Mouse (Mus musculus) stomach, postnatal 0 days (tissue): Measurements from ENCODE around the gene Chga. TPM values are rescaled to one million over a fixed set of nuclear protein-coding genes. Genes with fewer than 3 reads are reported as not detected.
A peak's percentile ranks its signal among the peaks of the same experiment; 100 is the strongest.

Source experiments
- ATAC-seq: fragments of 200-750 bp; cut with Nextera tagmentation; 2 replicates; pipeline ENCODE4 v1.8.0; 2017; ENCODE audit not compliant: low FRiP score, low TSS enrichment
- DNase-seq: peaks from one replicate; pipeline ENCODE4 v3.0.0-alpha.2; 2016; ENCODE audit warnings: low spot score
- H3K27ac ChIP-seq: fragments of 300-500 bp; sonication (generic); replicated peaks from 2 replicates; pipeline ENCODE4 v1.5.1; 2014; ENCODE audit warnings: mild to moderate bottlenecking, control low read depth
- H3K27me3 ChIP-seq: fragments of 300-500 bp; sonication (generic); 2 replicates; pipeline ENCODE4 v1.6.1; 2014; ENCODE audit warnings: low read length; ENCODE audit not compliant: control insufficient read depth, insufficient read depth
- H3K36me3 ChIP-seq: fragments of 300-500 bp; sonication (generic); 2 replicates; pipeline ENCODE4 v1.6.1; 2014; ENCODE audit warnings: low read length, mixed read lengths; ENCODE audit not compliant: control insufficient read depth, insufficient read depth
- H3K4me1 ChIP-seq: fragments of 300-500 bp; sonication (generic); replicated peaks from 2 replicates; pipeline ENCODE4 v1.6.1; 2014; ENCODE audit warnings: antibody characterized with exemption; ENCODE audit not compliant: control insufficient read depth, insufficient read depth
- H3K4me2 ChIP-seq: fragments of 300-500 bp; sonication (generic); replicated peaks from 2 replicates; pipeline ENCODE4 v1.6.1; 2014; ENCODE audit warnings: low read depth, mild to moderate bottlenecking, control low read depth, moderate library complexity
- H3K4me3 ChIP-seq: fragments of 300-500 bp; sonication (generic); 2 replicates; pipeline ENCODE4 v1.5.1; 2014; ENCODE audit warnings: low read depth, low read length, control low read depth
- H3K9ac ChIP-seq: fragments of 300-500 bp; sonication (generic); 2 replicates; pipeline ENCODE4 v1.6.1; 2014; ENCODE audit warnings: mild to moderate bottlenecking, low read length, control low read depth, mixed read lengths
- H3K9me3 ChIP-seq: fragments of 300-500 bp; sonication (generic); 2 replicates; pipeline ENCODE4 v1.6.1; 2016; ENCODE audit warnings: low read length; ENCODE audit not compliant: control insufficient read depth
- CTCF ChIP-seq: IDR thresholded peaks from 2 replicates; pipeline ENCODE4 v1.5.1; 2016; ENCODE audit warnings: antibody characterized with exemption, low read depth, mild to moderate bottlenecking, moderate library complexity
- EP300 ChIP-seq: optimal IDR thresholded peaks from 2 replicates; pipeline ENCODE3; 2016; ENCODE audit warnings: antibody characterized with exemption
- WGBS: fragments of 180-500 bp; shearing (Covaris S2); extraction: QIAGEN DNeasy Blood & Tissue Kit; methylation state at CpG from one replicate; pipeline ENCODE4 v1.1.7; 2014; 5-methylcytosine and 5-hydroxymethylcytosine counted together
- polyA plus RNA-seq: library from polyadenylated mRNA; unstranded; fragments of >200 nt; fragmentation: Nextera tagmentation; extraction: Ambion mirVana; gene quantifications from 2 replicates; pipeline ENCODE4 v1.2.1, GENCODE M21; 2015

The Chga gene
- polyA plus RNA-seq, 1 experiment from 2014 or later, result 28.9 TPM

DNA sequence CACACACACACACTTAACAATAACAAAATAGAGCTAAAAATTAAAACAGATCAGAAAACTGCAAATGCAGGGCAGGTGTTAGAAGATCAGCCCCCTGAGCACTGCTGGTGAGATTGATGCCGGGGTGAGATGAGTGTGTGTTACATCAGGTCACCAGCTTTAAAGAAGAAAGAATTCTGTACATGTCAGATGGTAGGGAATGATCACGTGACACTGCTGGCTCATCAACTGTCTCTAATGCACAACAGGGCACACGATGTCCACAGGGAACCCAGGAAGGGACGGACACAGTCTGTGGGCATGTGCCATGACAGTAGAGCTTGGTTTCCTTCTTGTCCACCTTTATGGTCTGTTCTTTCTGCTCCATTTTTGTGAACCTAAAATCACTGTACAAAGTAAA is 38.6 kb upstream of the Chga start:
- Histone ChIP-seq H3K4me2 (no peak overlapping the region), H3K4me1 (no peaks in the 10 kb centered on the region), H3K27me3 (no peaks in the 10 kb centered on the region), H3K9me3 (no peaks in the 10 kb centered on the region), H3K36me3 (no peaks in the 10 kb centered on the region), H3K27ac (no peak overlapping the region), H3K9ac (no peak overlapping the region), H3K4me3 (no peak overlapping the region)
- 77% methylated on average over 4 of the region's 4 CpGs for WGBS
- ATAC-seq (no peak), DNase-seq (no peak)
- TF ChIP-seq CTCF (no peak), EP300 (no peak)

DNA sequence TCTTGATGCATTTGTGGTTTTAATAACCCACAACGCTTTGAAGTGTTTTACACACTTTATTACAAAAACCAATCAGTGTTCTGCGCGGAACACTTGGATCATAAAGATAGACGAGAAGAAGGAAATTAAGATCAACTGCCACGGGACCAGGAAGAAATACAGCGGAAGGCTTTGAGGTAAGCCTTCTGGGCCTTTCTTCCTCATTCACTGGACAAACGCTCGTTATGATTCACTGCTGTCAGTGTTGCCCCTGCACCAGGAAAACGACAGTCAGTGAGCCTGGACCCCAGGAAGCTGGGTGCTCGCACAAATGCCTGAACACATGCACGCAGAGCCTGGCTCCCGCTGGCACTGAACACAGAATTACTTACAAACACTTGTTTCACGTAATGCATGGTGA is 37.1 kb upstream of the Chga start:
- ATAC-seq, result no peak
- 79% methylated on average over 13 of the region's 13 CpGs for WGBS

DNA sequence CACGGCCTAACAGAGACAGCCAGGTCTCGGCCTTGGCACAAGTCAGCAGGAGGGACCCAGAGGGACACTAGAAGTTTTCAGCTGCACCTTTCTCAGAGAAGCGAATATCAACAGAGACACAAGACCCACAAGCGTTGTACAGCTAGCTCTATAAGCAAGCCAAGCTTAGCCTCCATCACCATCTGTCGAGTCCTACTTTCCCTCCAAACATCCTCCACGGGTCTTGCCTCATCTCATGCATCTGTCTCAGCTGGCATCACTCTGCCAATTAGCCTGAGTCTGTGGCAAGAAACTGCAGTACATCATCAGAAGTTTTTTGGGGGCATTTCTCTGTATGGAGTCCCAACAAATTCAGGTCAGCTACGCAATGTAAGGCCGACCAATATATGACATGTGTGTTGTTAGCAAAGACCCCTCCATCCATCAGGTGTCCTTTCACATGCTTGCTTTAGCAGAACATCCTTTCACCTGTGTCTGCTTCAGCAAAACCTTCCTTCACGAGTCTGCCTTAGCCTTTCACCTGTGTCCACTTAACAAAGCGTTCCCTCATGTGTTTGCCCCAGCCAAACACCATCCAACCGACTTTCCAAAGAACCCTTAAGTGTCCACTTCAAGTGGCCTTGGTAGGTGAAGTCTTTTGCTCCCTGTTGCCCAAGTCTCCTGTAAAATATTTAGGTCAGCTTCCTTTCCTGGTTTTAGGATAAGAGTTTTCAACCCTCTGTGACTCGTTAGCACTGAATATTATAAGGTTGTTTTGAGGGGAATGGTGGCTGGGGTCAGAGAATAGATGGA is 34.6 kb upstream of the Chga start:
- no peak overlapping the region for H3K9ac ChIP-seq
- no peaks in the 10 kb centered on the region for H3K9me3 ChIP-seq
- H3K36me3 ChIP-seq, result no peaks in the 10 kb centered on the region
- DNase-seq (no peak), ATAC-seq (no peak)
- 83% methylated on average over 12 of the region's 12 CpGs for WGBS
- no peak overlapping the region for H3K4me2 ChIP-seq
- H3K4me3 ChIP-seq, result no peak overlapping the region
- no peaks in the 10 kb centered on the region for H3K4me1 ChIP-seq
- TF ChIP-seq EP300 (no peak), CTCF (no peak)
- H3K27ac ChIP-seq, result no peak overlapping the region
- no peaks in the 10 kb centered on the region for H3K27me3 ChIP-seq

More for the DNA sequence above, 37.1 kb upstream of the Chga start:
- H3K9me3 ChIP-seq, result no peaks in the 10 kb centered on the region
- TF ChIP-seq CTCF (no peak), EP300 (no peak)
- H3K27me3 ChIP-seq, result no peaks in the 10 kb centered on the region
- H3K9ac ChIP-seq, result no peak overlapping the region
- no peak overlapping the region for H3K27ac ChIP-seq
- DNase-seq, result no peak
- no peak overlapping the region for H3K4me2 ChIP-seq
- no peak overlapping the region for H3K4me3 ChIP-seq
- no peaks in the 10 kb centered on the region for H3K4me1 ChIP-seq
- no peaks in the 10 kb centered on the region for H3K36me3 ChIP-seq

DNA sequence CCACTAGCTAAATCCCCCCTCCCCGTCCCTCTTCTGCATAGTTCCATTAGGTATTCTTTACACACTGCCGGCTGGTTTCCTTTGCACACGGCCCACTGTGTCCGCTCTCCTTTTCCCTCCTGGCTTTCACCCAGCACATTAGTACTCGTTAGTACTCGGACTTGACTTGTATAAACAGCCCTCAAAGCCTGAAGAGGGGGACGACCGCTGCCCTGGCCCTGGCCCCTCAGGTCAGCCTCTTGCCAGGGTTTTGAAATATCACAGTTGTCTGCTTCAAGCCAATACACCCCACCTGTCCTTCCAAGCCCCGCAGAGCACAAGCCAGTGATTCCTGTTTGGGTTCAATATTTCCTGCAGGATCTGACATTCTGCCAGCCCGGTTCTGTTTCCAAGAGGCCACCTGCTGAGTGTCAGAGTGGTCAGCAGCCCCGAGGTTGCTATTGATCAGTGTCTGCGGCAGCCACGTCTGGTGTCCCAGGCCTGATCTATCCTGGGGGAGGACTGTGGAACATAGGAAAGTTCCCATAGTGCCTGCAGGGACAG is 32.9 kb upstream of the Chga start:
- ATAC-seq (peak; percentile 66; the same call in 1 of the 2 replicates), DNase-seq (peak; percentile 35)
- no peak overlapping the region for H3K4me3 ChIP-seq
- no peaks in the 10 kb centered on the region for H3K27me3 ChIP-seq
- no peak for TF ChIP-seq EP300
- no peak for TF ChIP-seq CTCF
- 15% methylated on average over 13 of the region's 13 CpGs for whole genome bisulfite sequencing
- H3K36me3 ChIP-seq, result no peaks in the 10 kb centered on the region
- no peaks in the 10 kb centered on the region for H3K4me1 ChIP-seq
- no peak overlapping the region for H3K9ac ChIP-seq
- no peak overlapping the region for H3K4me2 ChIP-seq
- no peaks in the 10 kb centered on the region for H3K9me3 ChIP-seq
- H3K27ac ChIP-seq, result no peak overlapping the region; the same call in 1 of the 2 replicates

DNA sequence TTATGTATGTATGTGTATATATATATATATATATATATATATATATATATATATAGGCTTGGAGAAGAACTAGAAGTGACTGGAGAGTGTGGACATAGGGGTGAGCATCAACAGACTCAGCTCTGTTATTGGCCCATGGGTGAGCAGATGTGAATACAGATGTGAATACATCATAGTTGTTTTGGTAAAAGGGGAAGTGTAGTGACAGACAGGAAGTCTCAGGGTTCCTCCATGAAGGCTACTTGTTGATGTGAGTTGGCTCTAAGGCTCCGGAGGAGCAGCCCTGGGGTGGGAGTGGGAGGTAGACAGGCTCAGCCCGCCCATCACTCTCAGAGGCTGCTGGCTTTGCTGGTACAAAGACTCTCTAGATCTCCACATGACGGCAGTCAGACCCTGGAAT is 30.6 kb upstream of the Chga start:
- ATAC-seq (no peak), DNase-seq (no peak)
- no peaks in the 10 kb centered on the region for H3K36me3 ChIP-seq
- H3K4me1 ChIP-seq, result no peaks in the 10 kb centered on the region
- TF ChIP-seq EP300 (no peak), CTCF (no peak)
- no peak overlapping the region for H3K9ac ChIP-seq
- no peaks in the 10 kb centered on the region for H3K9me3 ChIP-seq
- no peak overlapping the region for H3K4me3 ChIP-seq
- H3K27ac ChIP-seq, result no peak overlapping the region
- no peaks in the 10 kb centered on the region for H3K27me3 ChIP-seq
- H3K4me2 ChIP-seq, result no peak overlapping the region
- WGBS, result 53% methylated on average over 3 of the region's 3 CpGs

DNA sequence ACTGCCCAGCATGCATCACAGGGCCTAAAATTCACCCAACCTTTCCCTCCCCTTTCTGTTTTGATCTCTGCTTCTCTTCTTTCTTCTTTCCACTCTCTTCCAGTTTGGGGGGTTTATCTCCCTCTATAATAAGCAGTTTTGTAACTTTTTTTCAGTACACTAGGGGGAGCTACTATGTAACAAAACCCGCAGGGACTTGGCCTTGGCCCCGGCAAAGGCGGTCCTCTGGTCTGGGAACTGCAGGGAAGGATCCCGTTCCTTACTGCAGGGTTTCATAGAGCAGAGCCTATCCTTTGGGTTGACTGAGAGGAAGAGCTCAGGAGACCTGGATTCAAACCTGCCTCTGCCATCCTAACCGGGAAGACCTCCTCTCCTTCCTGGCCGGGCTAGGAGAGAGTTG is 30.0 kb upstream of the Chga start:
- WGBS, result 21% methylated on average over 6 of the region's 6 CpGs
- peak; percentile 53 for DNase-seq

More for the DNA sequence above, 30.0 kb upstream of the Chga start:
- H3K27ac ChIP-seq, result no peak overlapping the region
- peak; percentile 57 for ATAC-seq
- no peak overlapping the region for H3K9ac ChIP-seq
- H3K4me2 ChIP-seq, result no peak overlapping the region
- H3K4me3 ChIP-seq, result no peak overlapping the region
- no peaks in the 10 kb centered on the region for H3K4me1 ChIP-seq
- H3K9me3 ChIP-seq, result no peaks in the 10 kb centered on the region
- H3K36me3 ChIP-seq, result no peaks in the 10 kb centered on the region
- TF ChIP-seq CTCF (peak; percentile 71), EP300 (no peak)
- no peaks in the 10 kb centered on the region for H3K27me3 ChIP-seq
